Mouse (Mus musculus): ENCODE measurements around the gene Krtcap3. TPM values are rescaled to one million over a fixed set of nuclear protein-coding genes. Genes with fewer than 3 reads are reported as not detected.

The Krtcap3 gene
- total RNA-seq, 2 experiments from 2014 or later = 3.0 to 3.7 TPM

- DNase-seq = no peak
Measured at GRCm38 (mm10) chr5:31253806-31254205, 2.3 kb downstream of the Krtcap3 start.

GRCm38 (mm10) chr5:31254452-31254851, 3.0 kb downstream of the Krtcap3 start:
- DNase-seq = no peak

- no peak for DNase-seq
Measured at GRCm38 (mm10) chr5:31254901-31255300, 3.4 kb downstream of the Krtcap3 start.

GRCm38 (mm10) chr5:31255381-31255780, 3.9 kb downstream of the Krtcap3 start:
- DNase-seq = no peak

- DNase-seq = no peak
Measured at GRCm38 (mm10) chr5:31255971-31256370, 4.5 kb downstream of the Krtcap3 start.

- no peak for DNase-seq
Measured at GRCm38 (mm10) chr5:31257616-31258015, 6.1 kb downstream of the Krtcap3 start.

GRCm38 (mm10) chr5:31266101-31266500, 14.6 kb downstream of the Krtcap3 start:
- DNase-seq = no peak

GRCm38 (mm10) chr5:31267686-31268085, 16.2 kb downstream of the Krtcap3 start:
- DNase-seq = no peak

GRCm38 (mm10) chr5:31273018-31273417, 21.5 kb downstream of the Krtcap3 start:
- no peak for DNase-seq

GRCm38 (mm10) chr5:31279245-31279988, 27.9 kb downstream of the Krtcap3 start:
- no peak for DNase-seq

GRCm38 (mm10) chr5:31288225-31288624, 36.7 kb downstream of the Krtcap3 start:
- DNase-seq = no peak

- DNase-seq = no peak
Measured at GRCm38 (mm10) chr5:31288655-31289054, 37.2 kb downstream of the Krtcap3 start.

GRCm38 (mm10) chr5:31289626-31290230, 38.2 kb downstream of the Krtcap3 start:
- DNase-seq = no peak

GRCm38 (mm10) chr5:31290521-31291360, 39.2 kb downstream of the Krtcap3 start, which contains the start of gene Ift172:
Gene Ift172, minus strand, starts transcription at chr5:31291116.
- DNase-seq = peak; percentile 95

- DNase-seq = no peak
Measured at GRCm38 (mm10) chr5:31291361-31291688, 39.8 kb downstream of the Krtcap3 start.

- no peak for DNase-seq
Measured at GRCm38 (mm10) chr5:31294964-31295605, 43.6 kb downstream of the Krtcap3 start.

GRCm38 (mm10) chr5:31295606-31296141, 44.2 kb downstream of the Krtcap3 start, which contains the start of gene Fndc4:
Gene Fndc4, minus strand, starts transcription at chr5:31296080.
- DNase-seq = peak; percentile 63 to 66

- no peak for DNase-seq
Measured at GRCm38 (mm10) chr5:31297047-31297757, 45.7 kb downstream of the Krtcap3 start, which contains the start of gene Gckr. Gene Gckr, plus strand, starts transcription at chr5:31297443.

GRCm38 (mm10) chr5:31297981-31298380, 46.5 kb downstream of the Krtcap3 start:
- DNase-seq = no peak

GRCm38 (mm10) chr5:31298486-31298885, 47.0 kb downstream of the Krtcap3 start:
- no peak for DNase-seq

- DNase-seq = no peak
Measured at GRCm38 (mm10) chr5:31301866-31302265, 50.4 kb downstream of the Krtcap3 start.

Data from layer of hippocampus, postnatal 36 days (tissue).